Mouse (Mus musculus) E14TG2a.4 (cell line): ENCODE data around the gene Adh6a.

Experiments
- CTCF ChIP-seq: conservative IDR thresholded peaks from 2 replicates; pipeline ENCODE4 v1.5.1; 2014; ENCODE audit warnings: low read length
- NANOG ChIP-seq: IDR thresholded peaks from 2 replicates; pipeline ENCODE4 v1.6.1; 2014; ENCODE audit warnings: borderline replicate concordance, low read length, mixed read lengths
- POU5F1 ChIP-seq: IDR thresholded peaks from 2 replicates; pipeline ENCODE4 v1.6.1; 2014; ENCODE audit warnings: low read length, borderline replicate concordance

- TF ChIP-seq CTCF (no peak), NANOG (no peak), POU5F1 (no peak)
Observed at GRCm38 (mm10) chr3:138312965-138313364, at the start of gene Adh6a.
